Mouse (Mus musculus): Measurements from ENCODE around the gene Myoz1. TPM values are rescaled to one million over a fixed set of nuclear protein-coding genes. Genes with fewer than 3 reads are reported as not detected.

Myoz1 gene
- total and polyA plus RNA-seq, 3 experiments = 0.31 to 0.52 (median 0.31) TPM

- peak overlapping the region; percentile 29 for H3K4me3 ChIP-seq
- WGBS = 58% methylated on average over 4 of the region's 4 CpGs
- H3K27ac ChIP-seq = peak overlapping the region; percentile 91
These were observed 46.2 kb downstream of the Myoz1 start for GRCm38 (mm10) chr14:20610146-20610545.

GRCm38 (mm10) chr14:20609519-20609918, 46.8 kb downstream of the Myoz1 start:
- peak overlapping the region; percentile 57; the same call in 1 of the 2 replicates for H3K9ac ChIP-seq (ENCODE audit: low read depth, low read length)
- TF ChIP-seq CTCF (IDR thresholded peaks at IDR 0.05) = no peak
- no peak for TF ChIP-seq EP300 (IDR thresholded peaks at IDR 0.05; ENCODE audit: insufficient read depth, low read depth, low read length)
- TF ChIP-seq POLR2A (IDR thresholded peaks at IDR 0.05; ENCODE audit: insufficient read depth, low read depth, low read length) = peak; percentile 45; the same call in 1 of the 2 replicates

More at GRCm38 (mm10) chr14:20610146-20610545, 46.2 kb downstream of the Myoz1 start:
- Histone ChIP-seq H3K36me3 (ENCODE audit: control insufficient read depth, insufficient read depth, low read length) (peaks cover 4% of the 10 kb centered on the region), H3K79me2 (replicated peaks; ENCODE audit: control insufficient read depth, insufficient read depth, low read length) (no peaks in the 10 kb centered on the region), H3K27me3 (ENCODE audit: control insufficient read depth, insufficient read depth, low read length) (no peaks in the 10 kb centered on the region), H3K9ac (ENCODE audit: low read depth, low read length) (peak overlapping the region; percentile 66), H3K4me1 (ENCODE audit: control insufficient read depth, insufficient read depth, low read length) (peaks cover 6% of the 10 kb centered on the region)
- TF ChIP-seq POLR2A (IDR thresholded peaks at IDR 0.05; ENCODE audit: insufficient read depth, low read depth, low read length) = peak; percentile 86
- TF ChIP-seq CTCF (IDR thresholded peaks at IDR 0.05) = no peak
- peak; percentile 78 for TF ChIP-seq EP300 (IDR thresholded peaks at IDR 0.05; ENCODE audit: insufficient read depth, low read depth, low read length)
- DNase-seq = peak; percentile 52 to 74
- intact Hi-C loops (cut with DNase I) = no loop called here

GRCm38 (mm10) chr14:20607396-20608126, 48.8 kb downstream of the Myoz1 start:
- H3K4me1 ChIP-seq (ENCODE audit: control insufficient read depth, insufficient read depth, low read length) = peaks cover 6% of the 10 kb centered on the region
- peaks cover 5% of the 10 kb centered on the region for H3K36me3 ChIP-seq (ENCODE audit: control insufficient read depth, insufficient read depth, low read length)
- H3K4me3 ChIP-seq = peak overlapping the region; percentile 36
- DNase-seq = peak; percentile 44 to 47
- H3K79me2 ChIP-seq (replicated peaks; ENCODE audit: control insufficient read depth, insufficient read depth, low read length) = no peaks in the 10 kb centered on the region
- peak overlapping the region; percentile 91 for H3K27ac ChIP-seq
- TF ChIP-seq POLR2A (IDR thresholded peaks at IDR 0.05; ENCODE audit: insufficient read depth, low read depth, low read length) (peak; percentile 46; the same call in 1 of the 2 replicates), EP300 (IDR thresholded peaks at IDR 0.05; ENCODE audit: insufficient read depth, low read depth, low read length) (no peak)
- intact Hi-C loops (cut with DNase I) = no loop called here
- H3K9ac ChIP-seq (ENCODE audit: low read depth, low read length) = peak overlapping the region; percentile 11
- no peaks in the 10 kb centered on the region for H3K27me3 ChIP-seq (ENCODE audit: control insufficient read depth, insufficient read depth, low read length)
- 31% methylated on average over 9 of the region's 9 CpGs for WGBS

More at GRCm38 (mm10) chr14:20609519-20609918, 46.8 kb downstream of the Myoz1 start:
- Histone ChIP-seq H3K4me1 (ENCODE audit: control insufficient read depth, insufficient read depth, low read length) (peaks cover 6% of the 10 kb centered on the region), H3K79me2 (replicated peaks; ENCODE audit: control insufficient read depth, insufficient read depth, low read length) (no peaks in the 10 kb centered on the region), H3K36me3 (ENCODE audit: control insufficient read depth, insufficient read depth, low read length) (peaks cover 5% of the 10 kb centered on the region), H3K27ac (peak overlapping the region; percentile 91), H3K4me3 (peak overlapping the region; percentile 29; the same call in 1 of the 2 replicates), H3K27me3 (ENCODE audit: control insufficient read depth, insufficient read depth, low read length) (no peaks in the 10 kb centered on the region)
- no peak for DNase-seq
- intact Hi-C loops (cut with DNase I) = no loop called here
- 33% methylated on average over 3 of the region's 3 CpGs for WGBS

GRCm38 (mm10) chr14:20601287-20601686, 55.1 kb downstream of the Myoz1 start:
- Histone ChIP-seq H3K27me3 (ENCODE audit: control insufficient read depth, insufficient read depth, low read length) (no peaks in the 10 kb centered on the region), H3K36me3 (ENCODE audit: control insufficient read depth, insufficient read depth, low read length) (peaks cover 17% of the 10 kb centered on the region), H3K4me1 (ENCODE audit: control insufficient read depth, insufficient read depth, low read length) (peaks cover 6% of the 10 kb centered on the region), H3K9ac (ENCODE audit: low read depth, low read length) (no peak overlapping the region), H3K79me2 (replicated peaks; ENCODE audit: control insufficient read depth, insufficient read depth, low read length) (no peaks in the 10 kb centered on the region), H3K4me3 (no peak overlapping the region), H3K27ac (no peak overlapping the region)
- DNase-seq = no peak
- TF ChIP-seq POLR2A (IDR thresholded peaks at IDR 0.05; ENCODE audit: insufficient read depth, low read depth, low read length) (no peak), EP300 (IDR thresholded peaks at IDR 0.05; ENCODE audit: insufficient read depth, low read depth, low read length) (no peak), CTCF (IDR thresholded peaks at IDR 0.05) (no peak)
- intact Hi-C loops (cut with DNase I) = no loop called here
- 93% methylated on average over 1 of the region's 1 CpGs for WGBS

- TF ChIP-seq EP300 (IDR thresholded peaks at IDR 0.05; ENCODE audit: insufficient read depth, low read depth, low read length) (no peak), CTCF (IDR thresholded peaks at IDR 0.05) (no peak), POLR2A (IDR thresholded peaks at IDR 0.05; ENCODE audit: insufficient read depth, low read depth, low read length) (no peak)
- Histone ChIP-seq H3K9ac (ENCODE audit: low read depth, low read length) (no peak overlapping the region), H3K79me2 (replicated peaks; ENCODE audit: control insufficient read depth, insufficient read depth, low read length) (no peaks in the 10 kb centered on the region), H3K4me1 (ENCODE audit: control insufficient read depth, insufficient read depth, low read length) (peaks cover 11% of the 10 kb centered on the region), H3K27me3 (ENCODE audit: control insufficient read depth, insufficient read depth, low read length) (no peaks in the 10 kb centered on the region), H3K27ac (no peak overlapping the region), H3K4me3 (no peak overlapping the region), H3K36me3 (ENCODE audit: control insufficient read depth, insufficient read depth, low read length) (peaks cover 21% of the 10 kb centered on the region)
- intact Hi-C loops (cut with DNase I) = no loop called here
- no peak for DNase-seq
- WGBS = 68% methylated on average over 2 of the region's 2 CpGs
These were observed 56.1 kb downstream of the Myoz1 start for GRCm38 (mm10) chr14:20600203-20600602.

- peaks cover 19% of the 10 kb centered on the region for H3K36me3 ChIP-seq (ENCODE audit: control insufficient read depth, insufficient read depth, low read length)
- H3K9ac ChIP-seq (ENCODE audit: low read depth, low read length) = no peak overlapping the region
- DNase-seq = no peak
- peaks cover 11% of the 10 kb centered on the region for H3K4me1 ChIP-seq (ENCODE audit: control insufficient read depth, insufficient read depth, low read length)
- TF ChIP-seq POLR2A (IDR thresholded peaks at IDR 0.05; ENCODE audit: insufficient read depth, low read depth, low read length) (no peak), CTCF (IDR thresholded peaks at IDR 0.05) (no peak)
- no peaks in the 10 kb centered on the region for H3K79me2 ChIP-seq (replicated peaks; ENCODE audit: control insufficient read depth, insufficient read depth, low read length)
- H3K4me3 ChIP-seq = no peak overlapping the region
- H3K27me3 ChIP-seq (ENCODE audit: control insufficient read depth, insufficient read depth, low read length) = no peaks in the 10 kb centered on the region
- 20% methylated on average over 2 of the region's 2 CpGs for WGBS
- intact Hi-C loops (cut with DNase I) = loop anchor here (5.0 kb wide), 1 partner anchor 43 kb away; the partner anchor contains the start of gene Usp54
- H3K27ac ChIP-seq = peak overlapping the region; percentile 18
These were observed 56.8 kb downstream of the Myoz1 start for GRCm38 (mm10) chr14:20599542-20599941.

Small RNAs within 50 kb of the gene (microRNA-seq; reads per million reads assigned to microRNA genes)
- 0 to 0.77 reads per million in 2 experiments for gene Mir6946

Other genes starting within 250 kb of the Myoz1 start
- not detected for gene Cfap70, start 204.3 kb downstream of the Myoz1 start, total RNA-seq (2021)
- 0.70 TPM in 1 of 2 replicates, not detected in the other for gene Cfap70, start 204.3 kb downstream of the Myoz1 start, polyA plus RNA-seq (2012; rRNA removed)
- gene Anxa7, start 176.4 kb downstream of the Myoz1 start, total RNA-seq (2021) = 10 to 100 TPM; 49.3 to 55.1 TPM
- gene Anxa7, start 176.4 kb downstream of the Myoz1 start, polyA plus RNA-seq (2012; rRNA removed) = 55.1 and 76.0 TPM in 2 replicates
- gene Mss51, start 159.6 kb downstream of the Myoz1 start, total RNA-seq (2021) = under 1 TPM; 0.26 to 0.48 TPM
- gene Mss51, start 159.6 kb downstream of the Myoz1 start, polyA plus RNA-seq (2012; rRNA removed) = 0.31 and 0.53 TPM in 2 replicates
- 10 to 100 TPM; 60.9 to 69.2 TPM for gene Ppp3cb, start 110.0 kb downstream of the Myoz1 start, total RNA-seq (2021)
- 16.0 and 35.0 TPM in 2 replicates for gene Ppp3cb, start 110.0 kb downstream of the Myoz1 start, polyA plus RNA-seq (2012; rRNA removed)
- 10 to 100 TPM; 14.1 to 16.2 TPM for gene Usp54, start 15.5 kb downstream of the Myoz1 start, total RNA-seq (2021)
- gene Usp54, start 15.5 kb downstream of the Myoz1 start, polyA plus RNA-seq (2012; rRNA removed) = 10.9 and 16.3 TPM in 2 replicates
- gene Synpo2l, start 11.8 kb upstream of the Myoz1 start, total RNA-seq (2021) = 100 to 1,000 TPM in 1 of 2 experiments, 10 to 100 TPM in 1; 96.8 to 126 TPM
- gene Synpo2l, start 11.8 kb upstream of the Myoz1 start, polyA plus RNA-seq (2012; rRNA removed) = 63.4 and 67.7 TPM in 2 replicates
- gene Sec24c, start 17.8 kb upstream of the Myoz1 start, total RNA-seq (2021) = 100 to 1,000 TPM in 1 of 2 experiments, 10 to 100 TPM in 1; 98.2 to 106 TPM
- gene Sec24c, start 17.8 kb upstream of the Myoz1 start, polyA plus RNA-seq (2012; rRNA removed) = 133 and 146 TPM in 2 replicates
- gene Fut11, start 38.4 kb upstream of the Myoz1 start, total RNA-seq (2021) = 1 to 10 TPM; 5.3 to 5.9 TPM
- gene Fut11, start 38.4 kb upstream of the Myoz1 start, polyA plus RNA-seq (2012; rRNA removed) = 5.3 and 6.9 TPM in 2 replicates
- 100 to 1,000 TPM in 1 of 2 experiments, 10 to 100 TPM in 1; 98.8 to 126 TPM for gene Chchd1, start 46.5 kb upstream of the Myoz1 start, total RNA-seq (2021)
- 66.8 and 89.0 TPM in 2 replicates for gene Chchd1, start 46.5 kb upstream of the Myoz1 start, polyA plus RNA-seq (2012; rRNA removed)
- 10 to 100 TPM; 38.5 to 40.0 TPM for gene Zswim8, start 51.0 kb upstream of the Myoz1 start, total RNA-seq (2021)
- 103 and 108 TPM in 2 replicates for gene Zswim8, start 51.0 kb upstream of the Myoz1 start, polyA plus RNA-seq (2012; rRNA removed)
- 1 to 10 TPM; 8.3 to 8.5 TPM for gene Ndst2, start 78.0 kb upstream of the Myoz1 start, total RNA-seq (2021)
- gene Ndst2, start 78.0 kb upstream of the Myoz1 start, polyA plus RNA-seq (2012; rRNA removed) = 15.5 and 23.7 TPM in 2 replicates
- 10 to 100 TPM; 36.8 to 41.0 TPM for gene Camk2g, start 137.5 kb upstream of the Myoz1 start, total RNA-seq (2021)
- gene Camk2g, start 137.5 kb upstream of the Myoz1 start, polyA plus RNA-seq (2012; rRNA removed) = 37.0 and 54.6 TPM in 2 replicates
- 1 to 10 TPM; 3.4 to 6.2 TPM for gene Plau, start 180.1 kb upstream of the Myoz1 start, total RNA-seq (2021)
- 1.8 and 3.5 TPM in 2 replicates for gene Plau, start 180.1 kb upstream of the Myoz1 start, polyA plus RNA-seq (2012; rRNA removed)

Measured in heart, adult 2 months (tissue).